ENCODE assay signal across 8 mouse cellular contexts in the genomic region with DNA sequence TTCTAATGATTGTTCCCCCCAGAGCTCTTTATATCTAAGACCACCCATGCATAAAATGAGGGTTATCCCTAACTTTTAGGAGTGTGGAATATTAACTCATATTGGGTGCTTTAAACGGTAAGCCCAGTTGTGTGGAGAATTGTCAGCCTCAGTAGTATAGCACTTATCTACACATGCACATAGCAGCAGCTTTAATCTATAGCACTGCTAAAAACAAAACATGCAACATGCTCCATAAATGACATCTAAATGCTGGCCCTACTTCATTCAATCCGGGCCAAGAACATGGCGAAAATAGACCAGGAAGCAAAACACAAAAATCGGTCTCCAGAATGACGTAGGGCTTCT. TPM values are rescaled to one million over a fixed set of nuclear protein-coding genes. Genes with fewer than 3 reads are reported as not detected.
DNase-seq lines count a peak whose midpoint lies in the region; ATAC-seq lines count a peak whose summit lies in the region.

No protein-coding gene starts in this region.

- peak overlapping the region; percentile 65 for H3K4me2 ChIP-seq in lung, embryonic 16.5 days (ENCODE audit: low read depth, low read length)
- peak overlapping the region; percentile 54 for H3K4me2 ChIP-seq in limb, embryonic 11.5 days (ENCODE audit: low read depth, severe bottlenecking)
- peak overlapping the region; percentile 67 for H3K4me2 ChIP-seq in neural tube, embryonic 15.5 days

- under 1% methylated on average over 5 of the region's 5 CpGs for WGBS in lung, embryonic 16.5 days
- 3% methylated on average over 5 of the region's 5 CpGs for WGBS in limb, embryonic 11.5 days
- under 1% methylated on average over 5 of the region's 5 CpGs for WGBS in neural tube, embryonic 15.5 days

- no peak for DNase-seq in lung, postnatal 36 days
- no peak for DNase-seq in limb, embryonic 11.5 days (ENCODE audit: low spot score)
- DNase-seq in left cerebral cortex, adult 9 months (ENCODE audit: low spot score in 2 of 2) = no peak
- no peak for DNase-seq in cerebellum, postnatal 10 days
- DNase-seq in embryo, embryonic 11 days = no peak

- H3K4me1 ChIP-seq in lung, embryonic 16.5 days (replicated peaks; ENCODE audit: control insufficient read depth, insufficient read depth, low read length) = peaks cover 18% of the 10 kb centered on the region
- peaks cover 76% of the 10 kb centered on the region for H3K4me1 ChIP-seq in erythroblast, embryonic 14.5 days (ENCODE audit: control insufficient read depth)
- H3K4me1 ChIP-seq in limb, embryonic 11.5 days (ENCODE audit: control insufficient read depth, insufficient read depth, low read length) = peaks cover 8% of the 10 kb centered on the region; the same call in 1 of the 2 replicates
- H3K4me1 ChIP-seq in neural tube, embryonic 15.5 days = peaks cover 39% of the 10 kb centered on the region

- peaks cover 24% of the 10 kb centered on the region for H3K36me3 ChIP-seq in lung, embryonic 16.5 days (ENCODE audit: control insufficient read depth, insufficient read depth, low read length)
- peaks cover 44% of the 10 kb centered on the region for H3K36me3 ChIP-seq in erythroblast, embryonic 14.5 days (ENCODE audit: control insufficient read depth)
- H3K36me3 ChIP-seq in limb, embryonic 11.5 days (ENCODE audit: control insufficient read depth, insufficient read depth, low read length) = peaks cover 17% of the 10 kb centered on the region
- H3K36me3 ChIP-seq in neural tube, embryonic 15.5 days = peaks cover 26% of the 10 kb centered on the region

- no peaks in the 10 kb centered on the region for H3K9me3 ChIP-seq in lung, embryonic 16.5 days (ENCODE audit: control insufficient read depth, low read length)
- no peaks in the 10 kb centered on the region for H3K9me3 ChIP-seq in erythroblast, embryonic 14.5 days (ENCODE audit: control insufficient read depth, low read length)
- H3K9me3 ChIP-seq in limb, embryonic 11.5 days (ENCODE audit: control insufficient read depth, low read length) = no peaks in the 10 kb centered on the region
- no peaks in the 10 kb centered on the region for H3K9me3 ChIP-seq in neural tube, embryonic 15.5 days (replicated peaks)

- H3K9ac ChIP-seq in lung, embryonic 16.5 days (ENCODE audit: low read length) = peak overlapping the region; percentile 84
- H3K9ac ChIP-seq in limb, embryonic 11.5 days (ENCODE audit: low read length) = peak overlapping the region; percentile 91
- H3K9ac ChIP-seq in neural tube, embryonic 15.5 days (replicated peaks) = peak overlapping the region; percentile 89

- no peak; the same call in 1 of the 2 replicates for ATAC-seq in lung, embryonic 16.5 days (ENCODE audit: low read depth)
- peak; percentile 13; the same call in 1 of the 2 replicates for ATAC-seq in limb, embryonic 11.5 days (ENCODE audit: insufficient number of reproducible peaks, low FRiP score, low TSS enrichment, low read depth)
- peak; percentile 19 for ATAC-seq in neural tube, embryonic 15.5 days (ENCODE audit: low FRiP score)

- H3K27me3 ChIP-seq in lung, embryonic 16.5 days (ENCODE audit: control insufficient read depth, insufficient read depth, low read depth, low read length) = no peaks in the 10 kb centered on the region
- H3K27me3 ChIP-seq in erythroblast, embryonic 14.5 days (ENCODE audit: control insufficient read depth) = no peaks in the 10 kb centered on the region
- no peaks in the 10 kb centered on the region for H3K27me3 ChIP-seq in limb, embryonic 11.5 days (ENCODE audit: control insufficient read depth, insufficient read depth, low read length)
- H3K27me3 ChIP-seq in neural tube, embryonic 15.5 days (replicated peaks) = no peaks in the 10 kb centered on the region

- peak overlapping the region; percentile 95 for H3K4me3 ChIP-seq in lung, embryonic 16.5 days (ENCODE audit: low read length)
- peak overlapping the region; percentile 80 for H3K4me3 ChIP-seq in erythroblast, embryonic 14.5 days (replicated peaks)
- peak overlapping the region; percentile 76 for H3K4me3 ChIP-seq in limb, embryonic 11.5 days (ENCODE audit: low read depth, low read length)
- H3K4me3 ChIP-seq in neural tube, embryonic 15.5 days (replicated peaks) = peak overlapping the region; percentile 70

- peak overlapping the region; percentile 96 for H3K27ac ChIP-seq in lung, embryonic 16.5 days (ENCODE audit: low read length)
- peak overlapping the region; percentile 90; the same call in 1 of the 2 replicates for H3K27ac ChIP-seq in limb, embryonic 11.5 days (replicated peaks; ENCODE audit: low read depth, low read length)
- H3K27ac ChIP-seq in neural tube, embryonic 15.5 days (replicated peaks) = peak overlapping the region; percentile 96

RNA-seq across cellular contexts. Expression of gene Slc3a2, which starts 0.6 kb away (rescaled TPM):
- 77.0 and 78.8 TPM in 2 replicates for polyA plus RNA-seq in lung, embryonic 16.5 days (2015; fragmentation: Nextera tagmentation; extraction: Ambion mirVana)
- 33.5 and 37.4 TPM in 2 replicates for polyA plus RNA-seq in erythroblast, embryonic 14.5 days (2012)
- 108 and 114 TPM in 2 replicates for polyA plus RNA-seq in limb, embryonic 11.5 days (2014; fragmentation: Nextera tagmentation; extraction: Ambion mirVana)
- 158 and 159 TPM in 2 replicates for polyA plus RNA-seq in neural tube, embryonic 15.5 days (2015; fragmentation: Nextera tagmentation; extraction: Ambion mirVana)

RNA-seq across cellular contexts. Expression of gene Wdr74, which starts 13.1 kb away (rescaled TPM):
- polyA plus RNA-seq in lung, embryonic 16.5 days (2015; fragmentation: Nextera tagmentation; extraction: Ambion mirVana) = 75.5 and 78.9 TPM in 2 replicates
- 1.7 and 2.5 TPM in 2 replicates for polyA plus RNA-seq in erythroblast, embryonic 14.5 days (2012)
- 92.9 and 100 TPM in 2 replicates for polyA plus RNA-seq in limb, embryonic 11.5 days (2014; fragmentation: Nextera tagmentation; extraction: Ambion mirVana)
- 91.0 and 95.2 TPM in 2 replicates for polyA plus RNA-seq in neural tube, embryonic 15.5 days (2015; fragmentation: Nextera tagmentation; extraction: Ambion mirVana)

RNA-seq across cellular contexts. Expression of gene 1700092M07Rik, which starts 18.0 kb away (rescaled TPM):
- 0.83 and 2.7 TPM in 2 replicates for polyA plus RNA-seq in lung, embryonic 16.5 days (2015; fragmentation: Nextera tagmentation; extraction: Ambion mirVana)
- not detected in 2 replicates for polyA plus RNA-seq in erythroblast, embryonic 14.5 days (2012)
- 0.99 and 1.8 TPM in 2 replicates for polyA plus RNA-seq in limb, embryonic 11.5 days (2014; fragmentation: Nextera tagmentation; extraction: Ambion mirVana)
- 1.5 and 2.2 TPM in 2 replicates for polyA plus RNA-seq in neural tube, embryonic 15.5 days (2015; fragmentation: Nextera tagmentation; extraction: Ambion mirVana)

RNA-seq across cellular contexts. Expression of gene Stx5a, which starts 18.7 kb away (rescaled TPM):
- 162 and 174 TPM in 2 replicates for polyA plus RNA-seq in lung, embryonic 16.5 days (2015; fragmentation: Nextera tagmentation; extraction: Ambion mirVana)
- 3.3 and 3.6 TPM in 2 replicates for polyA plus RNA-seq in erythroblast, embryonic 14.5 days (2012)
- 125 and 127 TPM in 2 replicates for polyA plus RNA-seq in limb, embryonic 11.5 days (2014; fragmentation: Nextera tagmentation; extraction: Ambion mirVana)
- 124 and 127 TPM in 2 replicates for polyA plus RNA-seq in neural tube, embryonic 15.5 days (2015; fragmentation: Nextera tagmentation; extraction: Ambion mirVana)

RNA-seq across cellular contexts. Expression of gene Nxf1, which starts 34.3 kb away (rescaled TPM):
- polyA plus RNA-seq in lung, embryonic 16.5 days (2015; fragmentation: Nextera tagmentation; extraction: Ambion mirVana) = 186 and 190 TPM in 2 replicates
- polyA plus RNA-seq in erythroblast, embryonic 14.5 days (2012) = 2.9 and 3.0 TPM in 2 replicates
- polyA plus RNA-seq in limb, embryonic 11.5 days (2014; fragmentation: Nextera tagmentation; extraction: Ambion mirVana) = 228 and 247 TPM in 2 replicates
- polyA plus RNA-seq in neural tube, embryonic 15.5 days (2015; fragmentation: Nextera tagmentation; extraction: Ambion mirVana) = 127 and 140 TPM in 2 replicates

Comparison
In these comparisons a context has a peak if more than half of its experiments do, and no peak if none do; other contexts are left out.
1. RNA of gene Wdr74, which starts 13.1 kb away (polyA plus RNA-seq): 92.9 to 100 TPM in limb, embryonic 11.5 days, 91.0 to 95.2 TPM in neural tube, embryonic 15.5 days and 75.5 to 78.9 TPM in lung, embryonic 16.5 days; 1.7 to 2.5 TPM in erythroblast, embryonic 14.5 days; every median in the first group is over 10 times any median in the second.
2. Peak in every context shown above with its lines, with median percentiles within 50 percentile points of each other: H3K27ac ChIP-seq, H3K4me2 ChIP-seq, H3K4me3 ChIP-seq and H3K9ac ChIP-seq.